20 mouse cellular contexts compared by ENCODE assay signal in genomic region chr7:37634812-37635211, GRCm38 (mm10).
A peak's percentile ranks its signal among the peaks of the same experiment; 100 is the strongest.
DNase-seq lines count a peak whose midpoint lies in the region; ATAC-seq and TF ChIP-seq lines count a peak whose summit lies in the region.
"Had no signal": no experiment of that assay in that cellular context is flagged by ENCODE, and none has a peak within 500 bp of the region (broad histone marks: within the 10 kb centered on the region; RNA-seq: fewer than 3 reads in every experiment).

No protein-coding gene starts in this region.

- H3K9me3 ChIP-seq in lung, embryonic 16.5 days (ENCODE audit: control insufficient read depth, low read length), result no peaks in the 10 kb centered on the region
- H3K9me3 ChIP-seq in midbrain, embryonic 10.5 days (replicated peaks), result no peaks in the 10 kb centered on the region
- H3K9me3 ChIP-seq: forebrain, embryonic 10.5 days had no signal

- no peak overlapping the region for H3K4me2 ChIP-seq in lung, embryonic 16.5 days (ENCODE audit: low read depth, low read length)
- H3K4me2 ChIP-seq: heart, embryonic 11.5 days; hindbrain, embryonic 14.5 days had no signal

- H3K4me1 ChIP-seq in lung, embryonic 16.5 days (replicated peaks; ENCODE audit: control insufficient read depth, insufficient read depth, low read length), result peaks cover 7% of the 10 kb centered on the region; the same call in 1 of the 2 replicates
- peaks cover 2% of the 10 kb centered on the region; the same call in 1 of the 2 replicates for H3K4me1 ChIP-seq in cortical plate, adult 2 months (ENCODE audit: control insufficient read depth, insufficient read depth, low read length)
- peaks cover 5% of the 10 kb centered on the region for H3K4me1 ChIP-seq in midbrain, embryonic 10.5 days

- no peak for TF ChIP-seq CTCF in layer of hippocampus, adult 2 months (conservative IDR thresholded peaks at IDR 0.05)
- no peak for TF ChIP-seq CTCF in cortical plate, adult 2 months (IDR thresholded peaks at IDR 0.05; ENCODE audit: extremely low read depth, insufficient read depth, low read length)

- peak; percentile 87 for ATAC-seq in lung, embryonic 16.5 days (ENCODE audit: low read depth)
- ATAC-seq: CD4-positive, CD25-positive, alpha-beta regulatory T cell, adult 4 months; forebrain, embryonic 14.5 days; forebrain, postnatal 0 days had no signal

- DNase-seq in layer of hippocampus, adult 2 months (ENCODE audit: low spot score in 2 of 2), result no peak
- DNase-seq in layer of hippocampus, postnatal 36 days, result no peak
- DNase-seq in lung, postnatal 4 days, result no peak
- no peak for DNase-seq in midbrain, embryonic 10.5 days (ENCODE audit: low spot score)
- DNase-seq: adrenal gland, adult 2 months; adrenal gland, postnatal 14 days; cerebellum, adult 11-12 months; cerebellum, adult 8-10 months; cerebellum, postnatal 10 days; cerebellum, postnatal 36 days; forebrain, postnatal 0 days; gastrocnemius, adult 2 months; gastrocnemius, postnatal 14 days had no signal

- WGBS in lung, embryonic 16.5 days, result 31% methylated on average over 5 of the region's 5 CpGs
- 86% methylated on average over 5 of the region's 5 CpGs for WGBS in midbrain, embryonic 10.5 days

- TF ChIP-seq POLR2A in cortical plate, adult 2 months (IDR thresholded peaks at IDR 0.05; ENCODE audit: extremely low read depth, insufficient read depth, low read length), result no peak

- H3K27ac ChIP-seq in layer of hippocampus, adult 2 months, result peak overlapping the region; percentile 53
- H3K27ac ChIP-seq in lung, embryonic 16.5 days (ENCODE audit: low read length), result peak overlapping the region; percentile 57
- H3K27ac ChIP-seq in cortical plate, adult 2 months (ENCODE audit: insufficient read depth, low read length), result peak overlapping the region; percentile 84
- H3K27ac ChIP-seq in midbrain, embryonic 10.5 days (replicated peaks), result no peak overlapping the region
- H3K27ac ChIP-seq: forebrain, embryonic 10.5 days; gastrocnemius, adult 2 months; hindbrain, embryonic 14.5 days had no signal

- no peaks in the 10 kb centered on the region for H3K36me3 ChIP-seq in lung, embryonic 16.5 days (ENCODE audit: control insufficient read depth, insufficient read depth, low read length)
- H3K36me3 ChIP-seq in midbrain, embryonic 10.5 days, result peaks cover 10% of the 10 kb centered on the region; the same call in 1 of the 2 replicates

- H3K4me3 ChIP-seq in layer of hippocampus, adult 2 months, result no peak overlapping the region
- no peak overlapping the region for H3K4me3 ChIP-seq in lung, embryonic 16.5 days (ENCODE audit: low read length)
- H3K4me3 ChIP-seq in cortical plate, adult 2 months (ENCODE audit: insufficient read depth, low read length), result no peak overlapping the region
- H3K4me3 ChIP-seq in midbrain, embryonic 10.5 days, result no peak overlapping the region
- H3K4me3 ChIP-seq: forebrain, embryonic 10.5 days; gastrocnemius, adult 2 months had no signal

- no peak overlapping the region for H3K9ac ChIP-seq in lung, embryonic 16.5 days (ENCODE audit: low read length)
- H3K9ac ChIP-seq: forebrain, postnatal 0 days; hindbrain, embryonic 14.5 days had no signal

- H3K27me3 ChIP-seq in lung, embryonic 16.5 days (ENCODE audit: control insufficient read depth, insufficient read depth, low read depth, low read length), result no peaks in the 10 kb centered on the region
- H3K27me3 ChIP-seq in midbrain, embryonic 10.5 days (ENCODE audit: low read depth, poor library complexity, severe bottlenecking), result no peaks in the 10 kb centered on the region
